Mouse (Mus musculus) heart, embryonic 16.5 days (tissue): Measurements from ENCODE around the gene Atp8a2. TPM values are rescaled to one million over a fixed set of nuclear protein-coding genes. Genes with fewer than 3 reads are reported as not detected.
"Not testable (repeated sequence)": the region's sequence is repeated elsewhere in the genome, so short reads cannot be mapped to it uniquely, and the experiment has no call there.

Source experiments
- ATAC-seq: fragments of 200-750 bp; cut with Nextera tagmentation; replicated peaks from 2 replicates; pipeline ENCODE4 v1.8.0; 2017; ENCODE audit warnings: moderate number of reproducible peaks; ENCODE audit not compliant: insufficient read depth, low FRiP score; ENCODE audit errors: extremely low read depth
- H3K27ac ChIP-seq: fragments of 300-500 bp; sonication (generic); 2 replicates; pipeline ENCODE4 v1.5.1; 2014; ENCODE audit warnings: mild to moderate bottlenecking, low read length, control low read depth, moderate library complexity
- H3K27me3 ChIP-seq: fragments of 300-500 bp; sonication (generic); 2 replicates; pipeline ENCODE4 v1.6.1; 2014; ENCODE audit warnings: low read length, mixed read lengths; ENCODE audit not compliant: control insufficient read depth, insufficient read depth
- H3K36me3 ChIP-seq: fragments of 300-500 bp; sonication (generic); 2 replicates; pipeline ENCODE4 v1.6.1; 2014; ENCODE audit not compliant: control insufficient read depth, insufficient read depth
- H3K4me1 ChIP-seq: fragments of 300-500 bp; sonication (generic); 2 replicates; pipeline ENCODE4 v1.6.1; 2014; ENCODE audit warnings: low read length, mixed read lengths; ENCODE audit not compliant: control insufficient read depth, insufficient read depth
- H3K4me2 ChIP-seq: fragments of 300-500 bp; sonication (generic); 2 replicates; pipeline ENCODE4 v1.6.1; 2014; ENCODE audit warnings: low read depth, mild to moderate bottlenecking, control low read depth, low read length
- H3K4me3 ChIP-seq: fragments of 300-500 bp; sonication (generic); 2 replicates; pipeline ENCODE4 v1.5.1; 2014; ENCODE audit warnings: mild to moderate bottlenecking, control low read depth, low read length
- H3K9ac ChIP-seq: fragments of 300-500 bp; sonication (generic); 2 replicates; pipeline ENCODE4 v1.6.1; 2014; ENCODE audit warnings: low read length, control low read depth
- H3K9me3 ChIP-seq: fragments of 300-500 bp; sonication (generic); replicated peaks from 2 replicates; pipeline ENCODE4 v1.6.1; 2016; ENCODE audit warnings: low read length; ENCODE audit not compliant: control insufficient read depth
- WGBS: fragments of 180-500 bp; shearing (Covaris S2); extraction: QIAGEN DNeasy Blood & Tissue Kit; methylation state at CpG from one replicate; pipeline ENCODE4 v1.1.7; 2014; 5-methylcytosine and 5-hydroxymethylcytosine counted together
- polyA plus RNA-seq: library from polyadenylated mRNA; unstranded; fragments of >200 nt; fragmentation: Nextera tagmentation; extraction: Ambion mirVana; gene quantifications from 2 replicates; pipeline ENCODE4 v1.2.1, GENCODE M21; 2015

The Atp8a2 gene
- polyA plus RNA-seq, 1 experiment from 2014 or later: 6.1 TPM

- Histone ChIP-seq H3K9me3 (no peaks in the 10 kb centered on the region), H3K27me3 (no peaks in the 10 kb centered on the region), H3K4me3 (no peak overlapping the region), H3K4me1 (no peaks in the 10 kb centered on the region), H3K36me3 (no peaks in the 10 kb centered on the region), H3K9ac (no peak overlapping the region), H3K27ac (no peak overlapping the region), H3K4me2 (no peak overlapping the region)
- no peak for ATAC-seq
- 75% methylated on average over 6 of the region's 6 CpGs for WGBS
Measured at GRCm38 (mm10) chr14:59843264-59843942, 353.6 kb downstream of the Atp8a2 start.

- H3K27me3 ChIP-seq: no peaks in the 10 kb centered on the region
- H3K4me3 ChIP-seq: no peak overlapping the region
- no peaks in the 10 kb centered on the region for H3K9me3 ChIP-seq
- H3K27ac ChIP-seq: no peak overlapping the region
- 57% methylated on average over 14 of the region's 14 CpGs for WGBS
- no peak overlapping the region for H3K9ac ChIP-seq
- ATAC-seq: no peak
- no peaks in the 10 kb centered on the region for H3K4me1 ChIP-seq
- no peaks in the 10 kb centered on the region for H3K36me3 ChIP-seq
- no peak overlapping the region for H3K4me2 ChIP-seq
Measured at GRCm38 (mm10) chr14:59839951-59840720, 356.8 kb downstream of the Atp8a2 start.

- not testable (repeated sequence) for H3K27me3 ChIP-seq, H3K4me2 ChIP-seq, H3K4me3 ChIP-seq, H3K27ac ChIP-seq, H3K36me3 ChIP-seq, ATAC-seq, H3K9me3 ChIP-seq, H3K9ac ChIP-seq, H3K4me1 ChIP-seq
- WGBS: 84% methylated on average over 1 of the region's 3 CpGs
Measured at GRCm38 (mm10) chr14:59838446-59839259, 358.3 kb downstream of the Atp8a2 start.

DNA sequence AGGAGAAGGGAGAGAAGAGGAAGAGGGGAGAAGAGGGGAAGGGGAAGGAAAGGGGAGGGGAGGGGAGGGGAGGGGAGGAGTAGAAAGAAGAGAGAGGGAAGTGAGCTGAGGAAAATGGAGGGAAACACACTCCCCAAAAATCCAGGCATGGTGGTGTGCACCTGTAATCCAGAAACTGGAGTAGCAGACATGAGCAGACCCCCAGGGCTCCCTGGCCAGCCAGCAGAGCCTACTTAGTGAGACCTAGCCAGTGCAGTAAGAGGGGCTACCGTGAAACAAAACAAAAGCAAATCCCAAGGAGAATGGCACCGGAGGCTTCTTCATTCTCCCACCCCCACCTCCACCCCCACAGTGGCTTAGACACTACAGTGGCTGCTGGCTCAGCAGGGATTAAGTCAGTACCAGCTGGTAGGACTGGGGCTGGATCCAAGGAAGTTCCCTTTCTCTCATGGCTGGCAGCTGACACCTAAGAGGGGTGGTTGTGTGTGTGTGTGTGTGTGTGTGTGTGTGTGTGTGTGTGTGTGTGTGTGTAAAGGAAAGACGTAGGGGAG, 359.2 kb downstream of the Atp8a2 start:
- H3K27ac ChIP-seq, H3K4me3 ChIP-seq, H3K4me2 ChIP-seq, ATAC-seq, H3K9ac ChIP-seq, H3K36me3 ChIP-seq, H3K4me1 ChIP-seq, H3K9me3 ChIP-seq, H3K27me3 ChIP-seq: not testable (repeated sequence)
- WGBS: no CpG with 5 or more reads among the region's 3 CpGs

DNA sequence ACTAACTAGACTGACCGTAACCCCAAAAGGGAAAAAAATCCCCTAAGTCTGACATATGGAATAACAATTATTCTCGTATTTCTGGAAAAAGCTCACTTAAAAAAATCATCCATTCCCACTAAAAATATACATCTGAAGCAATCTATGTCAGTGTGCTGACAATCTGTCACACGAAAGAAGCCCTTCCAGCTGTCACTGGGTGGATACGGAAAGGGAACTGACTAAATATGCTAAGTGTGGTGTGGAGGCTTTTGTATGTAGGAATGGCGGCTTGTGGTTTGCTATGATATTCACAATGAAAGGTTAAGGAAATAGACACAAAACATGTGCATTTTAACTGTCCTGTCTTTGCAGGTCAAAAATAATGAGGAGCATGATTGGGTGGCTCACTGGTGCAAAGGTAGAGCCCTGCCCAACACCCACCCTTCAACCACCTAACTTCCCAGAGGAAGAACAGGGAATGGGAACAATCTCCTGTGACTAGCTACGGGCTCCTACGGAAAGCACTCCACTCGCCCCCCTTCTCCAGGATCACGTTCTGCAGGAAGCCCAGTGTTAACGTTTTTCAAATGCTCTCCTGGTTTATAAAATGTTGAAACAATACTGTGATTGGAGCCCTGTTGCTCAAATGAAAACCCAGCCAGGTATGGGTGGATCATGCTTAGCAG, 360.0 kb downstream of the Atp8a2 start:
- Histone ChIP-seq H3K4me3 (no peak overlapping the region), H3K36me3 (no peaks in the 10 kb centered on the region), H3K4me2 (no peak overlapping the region), H3K27ac (no peak overlapping the region), H3K9ac (no peak overlapping the region), H3K4me1 (no peaks in the 10 kb centered on the region), H3K27me3 (no peaks in the 10 kb centered on the region), H3K9me3 (no peaks in the 10 kb centered on the region)
- 55% methylated on average over 10 of the region's 10 CpGs for WGBS
- ATAC-seq: no peak

GRCm38 (mm10) chr14:59829580-59829979, 367.4 kb downstream of the Atp8a2 start:
- Histone ChIP-seq H3K9ac (no peak overlapping the region), H3K27ac (no peak overlapping the region), H3K9me3 (no peaks in the 10 kb centered on the region), H3K27me3 (no peaks in the 10 kb centered on the region), H3K36me3 (no peaks in the 10 kb centered on the region), H3K4me1 (peaks cover 8% of the 10 kb centered on the region), H3K4me3 (no peak overlapping the region), H3K4me2 (no peak overlapping the region)
- ATAC-seq: no peak
- 78% methylated on average over 5 of the region's 5 CpGs for WGBS

DNA sequence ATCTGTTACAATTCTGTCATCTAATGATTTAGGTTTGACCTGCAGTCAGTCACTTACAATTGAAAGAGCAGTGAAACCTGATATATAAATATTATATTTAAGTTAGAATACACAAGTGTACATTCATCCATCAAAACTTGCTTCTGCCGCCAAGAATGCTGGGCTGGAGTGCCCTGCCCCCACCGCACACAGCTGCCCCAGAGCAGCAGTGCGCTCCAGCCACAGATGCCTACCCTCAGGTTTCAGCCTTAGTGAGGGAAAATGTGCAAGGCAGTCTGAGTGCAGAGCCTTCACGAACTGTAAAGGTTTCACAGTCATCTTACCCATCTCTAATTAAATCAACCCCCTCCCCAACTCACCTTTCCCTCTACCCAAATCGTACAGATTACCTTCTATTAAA, 369.6 kb downstream of the Atp8a2 start:
- peaks cover 11% of the 10 kb centered on the region for H3K4me1 ChIP-seq
- H3K9ac ChIP-seq: no peak overlapping the region
- 46% methylated on average over 5 of the region's 5 CpGs for WGBS
- H3K9me3 ChIP-seq: no peaks in the 10 kb centered on the region
- H3K27me3 ChIP-seq: no peaks in the 10 kb centered on the region
- H3K4me2 ChIP-seq: no peak overlapping the region
- H3K27ac ChIP-seq: no peak overlapping the region
- ATAC-seq: no peak
- H3K36me3 ChIP-seq: no peaks in the 10 kb centered on the region
- no peak overlapping the region for H3K4me3 ChIP-seq

DNA sequence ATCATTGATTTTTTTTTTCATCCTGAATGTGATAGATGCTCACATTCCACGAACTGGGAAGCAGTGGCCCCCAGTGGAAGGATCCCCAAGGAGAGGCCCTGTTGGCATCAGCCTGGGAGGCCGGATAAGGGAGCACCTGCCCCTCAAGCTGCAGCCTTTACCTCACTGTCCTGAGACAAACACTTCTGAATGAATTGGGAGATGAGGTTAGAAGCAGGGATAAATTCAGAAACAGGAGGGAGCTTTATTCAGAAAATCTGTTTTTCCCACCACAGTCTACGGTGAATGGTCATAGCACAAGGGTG, 376.9 kb downstream of the Atp8a2 start:
- H3K27me3 ChIP-seq: no peaks in the 10 kb centered on the region
- WGBS: 60% methylated on average over 3 of the region's 3 CpGs
- no peaks in the 10 kb centered on the region for H3K36me3 ChIP-seq
- H3K9me3 ChIP-seq: 0 out of 2 replicates have a peak, but pooled peaks cover 2% of the 10 kb centered on the region
- peaks cover 4% of the 10 kb centered on the region for H3K4me1 ChIP-seq
- H3K4me3 ChIP-seq: no peak overlapping the region
- H3K4me2 ChIP-seq: no peak overlapping the region
- no peak for ATAC-seq
- H3K27ac ChIP-seq: no peak overlapping the region
- H3K9ac ChIP-seq: no peak overlapping the region
